Mouse (Mus musculus) left cerebral cortex, postnatal 10 days (tissue): ENCODE results near the gene Kcnq5. TPM values are rescaled to one million over a fixed set of nuclear protein-coding genes. Genes with fewer than 3 reads are reported as not detected.
A peak's percentile ranks its signal among the peaks of the same experiment; 100 is the strongest.

ENCODE experiments used
- DNase-seq, 2 experiments: peaks; one replicate each; pipeline ENCODE4 v3.0.0; 2021 to 2022; ENCODE audit warnings: low spot score in 2 of 2, mixed read lengths in 1 of 2; ENCODE audit errors: extremely low spot score in 1 of 2
- intact Hi-C: fragments of 180-260 bp; cut with DNase I; formaldehyde crosslinking; loops from one replicate; pipeline ENCODE4 v1.15.1; 2025
- total RNA-seq, 2 experiments: library from RNA; stranded (reverse); gene quantifications; 2 replicates each; pipeline ENCODE4 v1.2.3; 2021

Kcnq5 gene
- total RNA-seq, 2 experiments from 2014 or later: 73.7 to 80.2 TPM

- DNase-seq: no peak
- intact Hi-C loops: no loop called here
Measured at GRCm38 (mm10) chr1:21539486-21539885, 422.3 kb downstream of the Kcnq5 start.

- intact Hi-C loops: no loop called here
Measured at GRCm38 (mm10) chr1:21530823-21531222, 430.9 kb downstream of the Kcnq5 start.

GRCm38 (mm10) chr1:21521995-21522394, 439.7 kb downstream of the Kcnq5 start:
- intact Hi-C loops: no loop called here

More at GRCm38 (mm10) chr1:21530823-21531222, 430.9 kb downstream of the Kcnq5 start:
- no peak for DNase-seq

GRCm38 (mm10) chr1:21521475-21521874, 440.3 kb downstream of the Kcnq5 start:
- no peak for DNase-seq
- intact Hi-C loops: no loop called here

More at GRCm38 (mm10) chr1:21521995-21522394, 439.7 kb downstream of the Kcnq5 start:
- no peak for DNase-seq

GRCm38 (mm10) chr1:21520116-21520645, 441.6 kb downstream of the Kcnq5 start:
- no peak for DNase-seq
- intact Hi-C loops: no loop called here

- DNase-seq: no peak
- intact Hi-C loops: no loop called here
Measured at GRCm38 (mm10) chr1:21506665-21507064, 455.1 kb downstream of the Kcnq5 start.

GRCm38 (mm10) chr1:21499815-21500534, 461.8 kb downstream of the Kcnq5 start:
- no peak for DNase-seq
- intact Hi-C loops: no loop called here

GRCm38 (mm10) chr1:21496307-21496706, 465.4 kb downstream of the Kcnq5 start:
- no peak for DNase-seq
- intact Hi-C loops: no loop called here

- intact Hi-C loops: no loop called here
- no peak for DNase-seq
Measured at GRCm38 (mm10) chr1:21488645-21489044, 473.1 kb downstream of the Kcnq5 start.

GRCm38 (mm10) chr1:21486266-21486665, 475.5 kb downstream of the Kcnq5 start:
- intact Hi-C loops: no loop called here
- no peak for DNase-seq

GRCm38 (mm10) chr1:21469311-21469710, 492.4 kb downstream of the Kcnq5 start:
- intact Hi-C loops: no loop called here
- no peak for DNase-seq

- intact Hi-C loops: no loop called here
Measured at GRCm38 (mm10) chr1:21466431-21466830, 495.3 kb downstream of the Kcnq5 start.

GRCm38 (mm10) chr1:21460941-21461689, 500.6 kb downstream of the Kcnq5 start:
- intact Hi-C loops: no loop called here

More at GRCm38 (mm10) chr1:21466431-21466830, 495.3 kb downstream of the Kcnq5 start:
- no peak for DNase-seq

GRCm38 (mm10) chr1:21458581-21458980, 503.2 kb downstream of the Kcnq5 start:
- DNase-seq: no peak
- intact Hi-C loops: no loop called here

More at GRCm38 (mm10) chr1:21460941-21461689, 500.6 kb downstream of the Kcnq5 start:
- DNase-seq: peak; percentile 35 to 82

- no peak for DNase-seq
- intact Hi-C loops: no loop called here
Measured at GRCm38 (mm10) chr1:21455971-21456370, 505.8 kb downstream of the Kcnq5 start.

GRCm38 (mm10) chr1:21448227-21448626, 513.5 kb downstream of the Kcnq5 start:
- DNase-seq: no peak
- intact Hi-C loops: no loop called here

- intact Hi-C loops: no loop called here
Measured at GRCm38 (mm10) chr1:21436753-21437152, 525.0 kb downstream of the Kcnq5 start.

GRCm38 (mm10) chr1:21434853-21435252, 526.9 kb downstream of the Kcnq5 start:
- intact Hi-C loops: no loop called here
- no peak for DNase-seq

More at GRCm38 (mm10) chr1:21436753-21437152, 525.0 kb downstream of the Kcnq5 start:
- no peak for DNase-seq

GRCm38 (mm10) chr1:21431666-21432065, 530.1 kb downstream of the Kcnq5 start:
- DNase-seq: no peak
- intact Hi-C loops: no loop called here

- no peak for DNase-seq
- intact Hi-C loops: no loop called here
Measured at GRCm38 (mm10) chr1:21428079-21428478, 533.7 kb downstream of the Kcnq5 start.
